Mouse (Mus musculus): ENCODE results near the gene Entpd1. TPM values are rescaled to one million over a fixed set of nuclear protein-coding genes. Genes with fewer than 3 reads are reported as not detected.

The Entpd1 gene
- polyA plus RNA-seq, 1 experiment from 2014 or later, result 283 TPM

Other genes starting within 250 kb of the Entpd1 start
- gene Sorbs1, start 98.6 kb upstream of the Entpd1 start, polyA plus RNA-seq (2018), result 0.19 to 0.77 TPM in 2 of 3 replicates, not detected in the other
- 2.2 to 7.3 TPM (median 2.4 TPM) in 3 replicates for gene Aldh18a1, start 23.9 kb upstream of the Entpd1 start, polyA plus RNA-seq (2018)
- gene Tctn3, start 133 bp upstream of the Entpd1 start, polyA plus RNA-seq (2018), result 7.0 to 10.4 TPM (median 7.7 TPM) in 3 replicates
- 0.21 TPM in 1 of 3 replicates, not detected in the others for gene Cc2d2b, start 136.4 kb downstream of the Entpd1 start, polyA plus RNA-seq (2018)
- 2.2 to 4.4 TPM (median 3.6 TPM) in 3 replicates for gene Ccnj, start 218.9 kb downstream of the Entpd1 start, polyA plus RNA-seq (2018)